Mouse (Mus musculus) midbrain, postnatal 0 days (tissue): ENCODE measurements around the gene Prps2. TPM values are rescaled to one million over a fixed set of nuclear protein-coding genes. Genes with fewer than 3 reads are reported as not detected.
"Not testable (repeated sequence)": the region's sequence is repeated elsewhere in the genome, so short reads cannot be mapped to it uniquely, and the experiment has no call there.

Experiments used
- ATAC-seq: fragments of 200-750 bp; cut with Nextera tagmentation; 2 replicates; pipeline ENCODE4 v1.8.0; 2017; ENCODE audit warnings: moderate number of reproducible peaks, mild to moderate bottlenecking, moderate TSS enrichment, moderate library complexity; ENCODE audit not compliant: low FRiP score
- DNase-seq: peaks from one replicate; pipeline ENCODE4 v3.0.0-alpha.2; 2015; ENCODE audit warnings: low spot score
- H3K27ac ChIP-seq: fragments of 300-500 bp; sonication (generic); 2 replicates; pipeline ENCODE4 v1.5.1; 2014; ENCODE audit warnings: low read depth, mild to moderate bottlenecking, low read length, mixed read lengths
- H3K27me3 ChIP-seq: fragments of 300-500 bp; sonication (generic); 2 replicates; pipeline ENCODE4 v1.6.1; 2014; ENCODE audit warnings: low read length, control low read depth, mixed read lengths; ENCODE audit not compliant: insufficient read depth
- H3K36me3 ChIP-seq: fragments of 300-500 bp; sonication (generic); 2 replicates; pipeline ENCODE4 v1.6.1; 2014; ENCODE audit warnings: low read length, control low read depth, mixed read lengths; ENCODE audit not compliant: insufficient read depth
- H3K4me1 ChIP-seq: fragments of 300-500 bp; sonication (generic); 2 replicates; pipeline ENCODE4 v1.6.1; 2014; ENCODE audit warnings: mild to moderate bottlenecking, control low read depth, antibody characterized with exemption, low read length, mixed read lengths; ENCODE audit not compliant: insufficient read depth
- H3K4me2 ChIP-seq: fragments of 300-500 bp; sonication (generic); 2 replicates; pipeline ENCODE4 v1.6.1; 2014; ENCODE audit warnings: low read depth, mild to moderate bottlenecking, low read length, mixed read lengths; ENCODE audit not compliant: poor library complexity, severe bottlenecking
- H3K4me3 ChIP-seq: fragments of 300-500 bp; sonication (generic); 2 replicates; pipeline ENCODE4 v1.5.1; 2014; ENCODE audit warnings: low read depth, mild to moderate bottlenecking, low read length, moderate library complexity
- H3K9ac ChIP-seq: fragments of 300-500 bp; sonication (generic); replicated peaks from 2 replicates; pipeline ENCODE4 v1.6.1; 2014; ENCODE audit warnings: mild to moderate bottlenecking, low read length, moderate library complexity, mixed read lengths; ENCODE audit not compliant: poor library complexity, severe bottlenecking
- H3K9me3 ChIP-seq: fragments of 300-500 bp; sonication (generic); 2 replicates; pipeline ENCODE4 v1.6.1; 2016; ENCODE audit warnings: low read length, control low read depth
- CTCF ChIP-seq: IDR thresholded peaks from 2 replicates; pipeline ENCODE4 v1.5.1; 2016; ENCODE audit warnings: antibody characterized with exemption, mild to moderate bottlenecking
- WGBS: fragments of 180-500 bp; shearing (Covaris S2); extraction: QIAGEN DNeasy Blood & Tissue Kit; methylation state at CpG from one replicate; pipeline ENCODE4 v1.1.7; 2014; 5-methylcytosine and 5-hydroxymethylcytosine counted together
- polyA plus RNA-seq: library from polyadenylated mRNA; unstranded; fragments of >200 nt; fragmentation: Nextera tagmentation; extraction: Ambion mirVana; gene quantifications from 2 replicates; pipeline ENCODE4 v1.2.1, GENCODE M21; 2015
- total RNA-seq: library from RNA; depleted of rRNA; stranded (reverse); fragments of >200 nt; gene quantifications from 2 replicates; pipeline ENCODE4 v1.2.3, GENCODE M21; 2014

Prps2 gene
- total and polyA plus RNA-seq, 2 experiments from 2014 or later, result 7.2 to 9.7 TPM

GRCm38 (mm10) chrX:167380073-167380472 is 2.5 kb downstream of the Prps2 start:
- 48% methylated on average over 4 of the region's 4 CpGs for WGBS
- no peak overlapping the region for H3K27ac ChIP-seq
- no peak for TF ChIP-seq CTCF

GRCm38 (mm10) chrX:167361231-167361630 is 21.3 kb downstream of the Prps2 start:
- ATAC-seq, H3K27me3 ChIP-seq: not testable (repeated sequence)
- WGBS, result 94% methylated on average over 3 of the region's 3 CpGs

More at GRCm38 (mm10) chrX:167380073-167380472, 2.5 kb downstream of the Prps2 start:
- Histone ChIP-seq H3K4me2 (no peak overlapping the region), H3K27me3 (peaks cover 8% of the 10 kb centered on the region; the same call in 1 of the 2 replicates), H3K36me3 (no peaks in the 10 kb centered on the region), H3K4me1 (no peaks in the 10 kb centered on the region), H3K9ac (no peak overlapping the region), H3K9me3 (no peaks in the 10 kb centered on the region), H3K4me3 (no peak overlapping the region)
- ATAC-seq (no peak), DNase-seq (no peak)

GRCm38 (mm10) chrX:167359704-167360103 is 22.8 kb downstream of the Prps2 start:
- no peak for ATAC-seq
- Histone ChIP-seq H3K36me3 (no peaks in the 10 kb centered on the region), H3K4me3 (no peak overlapping the region), H3K9me3 (no peaks in the 10 kb centered on the region), H3K27me3 (peaks cover 5% of the 10 kb centered on the region; the same call in 1 of the 2 replicates), H3K27ac (no peak overlapping the region), H3K4me1 (no peaks in the 10 kb centered on the region), H3K9ac (no peak overlapping the region), H3K4me2 (no peak overlapping the region)
- TF ChIP-seq CTCF, result no peak
- DNase-seq, result no peak
- 93% methylated on average over 7 of the region's 7 CpGs for WGBS

More at GRCm38 (mm10) chrX:167361231-167361630, 21.3 kb downstream of the Prps2 start:
- not testable (repeated sequence) for H3K9ac ChIP-seq, H3K27ac ChIP-seq, H3K36me3 ChIP-seq, DNase-seq, H3K4me3 ChIP-seq, H3K4me1 ChIP-seq, H3K4me2 ChIP-seq, H3K9me3 ChIP-seq

GRCm38 (mm10) chrX:167357415-167357814 is 25.1 kb downstream of the Prps2 start:
- H3K27me3 ChIP-seq, result peaks cover 5% of the 10 kb centered on the region; the same call in 1 of the 2 replicates
- H3K36me3 ChIP-seq, result no peaks in the 10 kb centered on the region
- H3K9me3 ChIP-seq, result no peaks in the 10 kb centered on the region
- H3K4me2 ChIP-seq, result no peak overlapping the region
- no peaks in the 10 kb centered on the region for H3K4me1 ChIP-seq
- no peak overlapping the region for H3K9ac ChIP-seq
- H3K27ac ChIP-seq, result no peak overlapping the region
- H3K4me3 ChIP-seq, result no peak overlapping the region
- WGBS, result 72% methylated on average over 2 of the region's 2 CpGs
- peak; percentile 36 for TF ChIP-seq CTCF
- no peak for ATAC-seq
- peak; percentile 13 for DNase-seq

GRCm38 (mm10) chrX:167355965-167356364 is 26.6 kb downstream of the Prps2 start:
- Histone ChIP-seq H3K4me3 (no peak overlapping the region), H3K36me3 (no peaks in the 10 kb centered on the region), H3K27me3 (peaks cover 5% of the 10 kb centered on the region; the same call in 1 of the 2 replicates), H3K4me2 (no peak overlapping the region), H3K4me1 (no peaks in the 10 kb centered on the region), H3K9ac (no peak overlapping the region), H3K9me3 (no peaks in the 10 kb centered on the region), H3K27ac (no peak overlapping the region)
- no peak for DNase-seq
- TF ChIP-seq CTCF, result no peak
- 94% methylated on average over 3 of the region's 3 CpGs for WGBS
- ATAC-seq, result no peak

DNA sequence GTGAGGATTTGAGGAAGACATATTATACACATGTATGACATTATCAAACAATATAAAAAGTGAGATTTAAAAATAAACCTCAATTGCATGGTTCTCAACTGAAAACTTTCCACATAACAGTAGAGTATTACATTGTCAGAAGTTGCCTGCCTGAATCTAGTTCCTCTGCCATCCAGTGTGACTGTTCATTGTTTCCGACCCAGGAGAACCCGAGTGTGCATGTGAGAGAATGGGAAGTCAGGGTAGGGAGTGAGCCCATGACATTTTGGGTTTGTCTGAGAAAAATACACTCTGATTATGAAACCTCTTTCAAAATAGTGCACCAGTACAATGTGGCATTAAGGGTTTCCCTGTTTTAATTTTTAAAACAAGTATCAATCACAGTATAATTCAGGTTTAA is 28.9 kb downstream of the Prps2 start:
- no peak for TF ChIP-seq CTCF
- 84% methylated on average over 2 of the region's 2 CpGs for WGBS
- ATAC-seq (no peak), DNase-seq (no peak)
- Histone ChIP-seq H3K27me3 (peaks cover 5% of the 10 kb centered on the region; the same call in 1 of the 2 replicates), H3K4me1 (no peaks in the 10 kb centered on the region), H3K9ac (no peak overlapping the region), H3K4me3 (no peak overlapping the region), H3K9me3 (no peaks in the 10 kb centered on the region), H3K27ac (no peak overlapping the region), H3K36me3 (no peaks in the 10 kb centered on the region), H3K4me2 (no peak overlapping the region)
